Mouse (Mus musculus): ENCODE measurements around the gene Ablim1. TPM values are rescaled to one million over a fixed set of nuclear protein-coding genes. Genes with fewer than 3 reads are reported as not detected.

Ablim1 gene
- polyA plus RNA-seq, 2 experiments, result 3.0 to 4.7 TPM

GRCm38 (mm10) chr19:57147746-57148145, 167.0 kb downstream of the Ablim1 start:
- WGBS (ENCODE audit: insufficient replicate concordance), result 21% methylated on average over 6 of the region's 6 CpGs
- no peak overlapping the region for H3K4me2 ChIP-seq (ENCODE audit: low read depth)
- H3K27ac ChIP-seq, result no peak overlapping the region
- DNase-seq (ENCODE audit: low read depth in 3 of 3, low spot score in 3 of 3), result no peak
- no peak overlapping the region for H3K4me3 ChIP-seq (ENCODE audit: insufficient read depth in 1 of 2, low read depth in 2 of 2, low read length in 2 of 2)
- TF ChIP-seq CTCF (IDR thresholded peaks at IDR 0.05; ENCODE audit: low read depth) (no peak), EP300 (IDR thresholded peaks at IDR 0.05; ENCODE audit: low read depth) (no peak)
- no peaks in the 10 kb centered on the region for H3K27me3 ChIP-seq (ENCODE audit: control insufficient read depth, insufficient read depth, low read length)
- no peaks in the 10 kb centered on the region for H3K36me3 ChIP-seq (replicated peaks; ENCODE audit: control insufficient read depth, insufficient read depth, low read depth)
- no peaks in the 10 kb centered on the region for H3K4me1 ChIP-seq (replicated peaks; ENCODE audit: control insufficient read depth in 2 of 2, insufficient read depth in 2 of 2, low read length in 1 of 2)
- no peak for ATAC-seq (ENCODE audit: insufficient read depth)
- no peaks in the 10 kb centered on the region for H3K9me3 ChIP-seq (ENCODE audit: control insufficient read depth, low read length)
- H3K9ac ChIP-seq (replicated peaks), result no peak overlapping the region

DNA sequence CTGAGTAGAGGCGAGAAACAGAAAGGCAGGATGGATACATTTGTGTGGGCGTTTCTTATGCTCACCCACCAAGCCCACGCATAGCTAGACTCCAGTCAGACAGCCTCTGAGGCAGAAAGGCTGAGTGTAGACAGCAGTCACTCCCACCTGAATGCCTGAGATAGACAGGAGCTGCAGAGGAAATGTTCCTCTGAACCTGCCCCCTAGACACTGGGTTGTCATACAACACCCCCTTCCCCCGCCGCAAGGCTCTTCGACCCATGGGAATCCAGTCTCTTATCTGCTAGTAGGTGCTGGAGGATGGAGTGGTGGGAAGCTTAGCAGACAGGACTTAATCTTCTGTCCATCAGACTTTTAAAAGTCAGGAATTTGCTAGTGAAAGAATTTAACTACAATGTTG, 167.8 kb downstream of the Ablim1 start:
- WGBS (ENCODE audit: insufficient replicate concordance), result 54% methylated on average over 6 of the region's 6 CpGs
- Histone ChIP-seq H3K9me3 (ENCODE audit: control insufficient read depth, low read length) (no peaks in the 10 kb centered on the region), H3K9ac (replicated peaks) (no peak overlapping the region), H3K27me3 (ENCODE audit: control insufficient read depth, insufficient read depth, low read length) (no peaks in the 10 kb centered on the region), H3K36me3 (replicated peaks; ENCODE audit: control insufficient read depth, insufficient read depth, low read depth) (no peaks in the 10 kb centered on the region), H3K27ac (no peak overlapping the region), H3K4me2 (ENCODE audit: low read depth) (no peak overlapping the region), H3K4me3 (ENCODE audit: insufficient read depth in 1 of 2, low read depth in 2 of 2, low read length in 2 of 2) (no peak overlapping the region), H3K4me1 (replicated peaks; ENCODE audit: control insufficient read depth in 2 of 2, insufficient read depth in 2 of 2, low read length in 1 of 2) (no peaks in the 10 kb centered on the region)
- ATAC-seq (ENCODE audit: insufficient read depth), result no peak
- TF ChIP-seq CTCF (IDR thresholded peaks at IDR 0.05; ENCODE audit: low read depth), result no peak
- TF ChIP-seq EP300 (IDR thresholded peaks at IDR 0.05; ENCODE audit: low read depth), result no peak
- DNase-seq (ENCODE audit: low read depth in 3 of 3, low spot score in 3 of 3), result no peak

DNA sequence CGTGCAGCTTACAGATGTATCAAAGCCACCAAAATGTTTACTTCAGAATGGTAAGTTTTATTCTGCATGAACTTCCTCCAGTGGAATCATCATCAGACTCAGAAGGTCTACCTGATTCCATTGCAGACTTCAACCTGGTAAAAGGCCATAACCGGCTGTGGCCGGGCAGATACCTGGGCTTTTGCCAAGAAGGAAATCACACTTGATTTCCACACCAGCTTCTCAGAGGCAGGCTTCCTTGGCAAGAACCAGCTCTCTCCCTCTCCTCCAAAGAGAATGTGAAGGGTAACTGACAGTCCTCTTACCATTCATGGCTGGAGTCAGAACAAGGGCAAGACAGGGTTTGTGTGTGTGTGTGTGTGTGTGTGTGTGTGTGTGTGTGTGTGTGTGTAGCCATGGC, 171.1 kb downstream of the Ablim1 start:
- no peaks in the 10 kb centered on the region for H3K36me3 ChIP-seq (replicated peaks; ENCODE audit: control insufficient read depth, insufficient read depth, low read depth)
- H3K4me1 ChIP-seq (replicated peaks; ENCODE audit: control insufficient read depth in 2 of 2, insufficient read depth in 2 of 2, low read length in 1 of 2), result no peaks in the 10 kb centered on the region
- ATAC-seq (ENCODE audit: insufficient read depth) (no peak), DNase-seq (ENCODE audit: low read depth in 3 of 3, low spot score in 3 of 3) (no peak)
- WGBS (ENCODE audit: insufficient replicate concordance), result 74% methylated on average over 3 of the region's 3 CpGs
- H3K27ac ChIP-seq, result no peak overlapping the region
- H3K27me3 ChIP-seq (ENCODE audit: control insufficient read depth, insufficient read depth, low read length), result no peaks in the 10 kb centered on the region
- no peak overlapping the region for H3K4me3 ChIP-seq (ENCODE audit: insufficient read depth in 1 of 2, low read depth in 2 of 2, low read length in 2 of 2)
- TF ChIP-seq EP300 (IDR thresholded peaks at IDR 0.05; ENCODE audit: low read depth) (no peak), CTCF (IDR thresholded peaks at IDR 0.05; ENCODE audit: low read depth) (no peak)
- no peaks in the 10 kb centered on the region for H3K9me3 ChIP-seq (ENCODE audit: control insufficient read depth, low read length)
- no peak overlapping the region for H3K4me2 ChIP-seq (ENCODE audit: low read depth)
- H3K9ac ChIP-seq (replicated peaks), result no peak overlapping the region

DNA sequence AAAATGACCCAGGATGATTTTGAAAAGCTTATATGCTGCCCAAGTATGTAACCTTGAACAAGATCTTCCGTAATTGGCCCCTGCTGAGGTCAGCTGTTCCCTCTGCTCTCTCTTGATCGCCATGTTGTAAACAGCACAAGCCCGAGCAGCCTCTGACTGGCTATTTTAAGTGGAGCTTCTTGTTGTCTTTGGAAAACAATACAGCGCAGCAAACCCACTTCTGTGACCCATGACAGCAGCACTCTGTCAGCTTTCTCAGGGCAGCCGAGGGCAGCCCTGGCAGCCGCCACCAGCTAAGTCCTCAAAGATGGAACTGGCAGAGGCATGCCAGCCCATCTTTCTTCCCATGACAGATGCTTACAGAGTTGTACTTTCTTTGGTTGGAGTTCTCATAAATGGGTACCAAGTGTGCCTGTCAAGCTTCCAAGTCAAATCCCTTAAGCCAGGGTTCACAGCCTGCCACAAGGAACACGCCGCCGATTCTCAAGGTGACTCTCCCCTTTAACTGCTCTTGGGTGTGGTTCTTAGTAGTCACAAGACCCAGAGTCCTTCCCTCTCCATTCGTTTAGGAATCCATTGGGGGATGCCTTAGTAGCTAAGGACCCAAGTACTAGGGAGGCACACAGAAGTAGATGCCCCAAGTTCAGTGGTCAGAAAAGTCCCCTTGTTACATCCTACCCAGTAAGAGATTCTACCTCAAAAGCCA, 172.8 kb downstream of the Ablim1 start:
- H3K9me3 ChIP-seq (ENCODE audit: control insufficient read depth, low read length), result no peaks in the 10 kb centered on the region
- 66% methylated on average over 10 of the region's 10 CpGs for WGBS (ENCODE audit: insufficient replicate concordance)

DNA sequence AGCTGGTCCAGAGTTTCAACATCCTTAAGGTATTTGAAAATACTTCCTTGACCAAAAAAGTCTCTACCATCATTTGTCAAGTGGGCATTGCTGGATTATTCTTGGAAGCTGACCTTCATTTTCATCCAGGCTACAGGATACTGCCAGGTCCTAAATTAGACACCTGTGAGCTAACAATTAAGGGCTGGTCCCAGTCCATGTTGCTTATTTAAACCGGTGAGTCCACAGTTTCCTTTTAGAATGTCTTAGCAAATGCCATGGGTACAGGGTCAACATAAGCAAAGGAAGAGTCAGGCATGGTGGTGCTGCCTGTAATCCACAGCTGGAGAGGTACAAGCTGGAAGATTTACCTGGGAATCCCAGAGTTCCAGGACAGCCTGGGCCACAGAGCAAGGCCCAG, 173.8 kb downstream of the Ablim1 start:
- Histone ChIP-seq H3K9ac (replicated peaks) (no peak overlapping the region), H3K4me1 (replicated peaks; ENCODE audit: control insufficient read depth in 2 of 2, insufficient read depth in 2 of 2, low read length in 1 of 2) (no peaks in the 10 kb centered on the region), H3K27me3 (ENCODE audit: control insufficient read depth, insufficient read depth, low read length) (no peaks in the 10 kb centered on the region), H3K36me3 (replicated peaks; ENCODE audit: control insufficient read depth, insufficient read depth, low read depth) (no peaks in the 10 kb centered on the region), H3K4me3 (ENCODE audit: insufficient read depth in 1 of 2, low read depth in 2 of 2, low read length in 2 of 2) (no peak overlapping the region), H3K4me2 (ENCODE audit: low read depth) (no peak overlapping the region), H3K9me3 (ENCODE audit: control insufficient read depth, low read length) (no peaks in the 10 kb centered on the region), H3K27ac (no peak overlapping the region)
- 45% methylated on average over 1 of the region's 1 CpGs for WGBS (ENCODE audit: insufficient replicate concordance)
- TF ChIP-seq CTCF (IDR thresholded peaks at IDR 0.05; ENCODE audit: low read depth), result no peak
- no peak for TF ChIP-seq EP300 (IDR thresholded peaks at IDR 0.05; ENCODE audit: low read depth)
- no peak for DNase-seq (ENCODE audit: low read depth in 3 of 3, low spot score in 3 of 3)
- no peak for ATAC-seq (ENCODE audit: insufficient read depth)

More for the DNA sequence above, 172.8 kb downstream of the Ablim1 start:
- H3K9ac ChIP-seq (replicated peaks), result no peak overlapping the region
- H3K27ac ChIP-seq, result no peak overlapping the region
- H3K4me3 ChIP-seq (ENCODE audit: insufficient read depth in 1 of 2, low read depth in 2 of 2, low read length in 2 of 2), result no peak overlapping the region
- H3K4me1 ChIP-seq (replicated peaks; ENCODE audit: control insufficient read depth in 2 of 2, insufficient read depth in 2 of 2, low read length in 1 of 2), result no peaks in the 10 kb centered on the region
- no peak for DNase-seq (ENCODE audit: low read depth in 3 of 3, low spot score in 3 of 3)
- no peaks in the 10 kb centered on the region for H3K36me3 ChIP-seq (replicated peaks; ENCODE audit: control insufficient read depth, insufficient read depth, low read depth)
- no peaks in the 10 kb centered on the region for H3K27me3 ChIP-seq (ENCODE audit: control insufficient read depth, insufficient read depth, low read length)
- no peak for TF ChIP-seq EP300 (IDR thresholded peaks at IDR 0.05; ENCODE audit: low read depth)
- ATAC-seq (ENCODE audit: insufficient read depth), result no peak
- H3K4me2 ChIP-seq (ENCODE audit: low read depth), result no peak overlapping the region
